Mouse (Mus musculus) retina, embryonic 14.5 days (tissue): ENCODE data around the gene Prkag1.

Source experiments
- DNase-seq: peaks from one replicate; pipeline ENCODE4 v3.0.0-alpha.2; 2015; ENCODE audit warnings: low spot score

The Prkag1 gene

DNA sequence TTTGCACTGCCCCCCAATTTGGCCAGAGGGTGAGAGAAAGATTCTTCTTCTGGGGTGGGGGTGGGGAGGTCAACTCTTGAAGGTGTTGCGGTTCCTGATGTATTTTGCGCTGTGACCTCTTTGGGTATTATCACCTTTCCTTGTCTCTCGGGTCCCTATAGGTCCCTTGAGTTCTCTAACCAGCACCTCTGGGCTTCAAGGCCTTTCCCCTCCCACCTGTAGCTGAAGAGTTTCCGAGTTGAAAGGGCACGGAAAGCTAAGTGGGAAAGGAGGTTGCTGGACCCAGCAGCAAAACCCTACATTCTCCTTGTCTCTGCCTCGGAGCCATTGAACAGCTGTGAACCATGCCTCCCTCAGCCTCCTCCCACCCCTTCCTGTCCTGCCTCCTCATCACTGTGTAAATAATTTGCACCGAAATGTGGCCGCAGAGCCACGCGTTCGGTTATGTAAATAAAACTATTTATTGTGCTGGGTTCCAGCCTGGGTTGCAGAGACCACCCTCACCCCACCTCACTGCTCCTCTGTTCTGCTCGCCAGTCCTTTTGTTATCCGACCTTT lies 38.1 kb downstream of the Prkag1 start:
- DNase-seq, result no peak

- DNase-seq, result no peak
Observed at GRCm38 (mm10) chr15:98792233-98793020, 38.9 kb downstream of the Prkag1 start.

- DNase-seq, result no peak
Observed at GRCm38 (mm10) chr15:98791771-98792170, 39.5 kb downstream of the Prkag1 start.

DNA sequence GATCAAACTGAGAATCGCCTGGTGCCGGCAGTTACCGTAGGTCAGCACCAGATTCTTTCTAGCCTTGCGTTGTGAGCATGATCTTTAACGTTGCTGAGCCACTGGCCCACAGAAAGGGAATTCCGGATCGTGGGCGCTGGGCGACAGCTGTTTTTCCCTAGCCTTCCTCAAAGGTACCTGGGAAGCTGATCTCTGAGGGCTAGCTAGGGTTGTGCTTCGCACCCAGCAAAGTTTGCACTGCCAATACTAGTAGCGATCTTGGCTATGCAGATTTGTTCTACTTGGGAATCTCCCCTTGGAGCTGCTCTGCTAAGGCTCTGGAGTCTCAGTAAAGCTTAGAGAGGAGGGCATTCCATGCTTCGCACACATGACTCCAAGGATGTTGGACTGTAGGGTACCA lies 40.1 kb downstream of the Prkag1 start:
- no peak for DNase-seq

- no peak for DNase-seq
Observed at GRCm38 (mm10) chr15:98790761-98791160, 40.6 kb downstream of the Prkag1 start.

- peak; percentile 73 for DNase-seq
Observed at GRCm38 (mm10) chr15:98789661-98790535, 41.4 kb downstream of the Prkag1 start, which contains the start of gene Wnt1. TSS of gene Wnt1 (plus strand) at chr15:98789857.

GRCm38 (mm10) chr15:98788972-98789660 lies 42.2 kb downstream of the Prkag1 start:
- no peak for DNase-seq

DNA sequence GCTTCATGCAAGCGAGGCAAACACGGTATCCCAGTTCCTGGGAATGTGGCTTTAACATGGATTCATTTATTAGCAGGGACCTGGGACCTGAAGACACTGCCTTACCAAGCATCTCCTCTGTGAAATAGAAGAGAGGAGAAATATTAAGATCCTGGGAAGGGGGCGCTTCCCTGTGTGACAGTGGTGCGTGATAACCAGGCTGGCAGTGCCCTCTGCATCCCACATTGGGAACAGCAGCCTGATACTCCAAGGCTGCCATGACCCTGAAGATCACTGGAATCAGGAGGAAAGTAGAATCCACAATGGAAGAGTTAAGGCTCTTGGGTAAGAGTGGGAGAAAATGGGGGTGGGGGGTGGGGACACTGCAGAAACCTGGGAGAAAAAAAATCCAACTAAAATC lies 43.4 kb downstream of the Prkag1 start:
- DNase-seq, result peak; percentile 67

DNA sequence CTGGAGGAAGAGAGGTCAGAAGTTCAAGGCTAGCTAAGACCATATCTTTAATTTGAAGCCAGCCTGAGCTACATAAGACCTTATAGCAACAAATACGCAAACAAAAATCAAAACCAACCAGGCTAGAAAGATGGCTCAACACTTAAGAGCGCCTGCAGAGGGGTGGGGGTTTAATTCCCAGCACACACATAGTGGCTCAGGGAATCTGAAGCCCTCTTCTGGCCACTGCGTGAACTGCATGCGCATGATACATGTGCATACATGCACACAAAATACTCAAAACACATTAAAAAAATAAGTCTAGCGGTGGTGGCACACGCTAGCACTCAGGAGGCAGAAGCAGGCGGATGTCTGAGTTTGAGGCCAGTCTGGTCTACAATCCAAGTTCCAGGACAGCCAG lies 45.6 kb downstream of the Prkag1 start:
- no peak for DNase-seq

GRCm38 (mm10) chr15:98781166-98781565 lies 50.2 kb downstream of the Prkag1 start:
- no peak for DNase-seq

- DNase-seq, result peak; percentile 63
Observed at GRCm38 (mm10) chr15:98780573-98780972, 50.7 kb downstream of the Prkag1 start.

GRCm38 (mm10) chr15:98780075-98780474 lies 51.2 kb downstream of the Prkag1 start:
- DNase-seq, result no peak

- no peak for DNase-seq
Observed at GRCm38 (mm10) chr15:98778806-98779205, 52.5 kb downstream of the Prkag1 start.

GRCm38 (mm10) chr15:98778191-98778770 lies 53.0 kb downstream of the Prkag1 start:
- no peak for DNase-seq

DNA sequence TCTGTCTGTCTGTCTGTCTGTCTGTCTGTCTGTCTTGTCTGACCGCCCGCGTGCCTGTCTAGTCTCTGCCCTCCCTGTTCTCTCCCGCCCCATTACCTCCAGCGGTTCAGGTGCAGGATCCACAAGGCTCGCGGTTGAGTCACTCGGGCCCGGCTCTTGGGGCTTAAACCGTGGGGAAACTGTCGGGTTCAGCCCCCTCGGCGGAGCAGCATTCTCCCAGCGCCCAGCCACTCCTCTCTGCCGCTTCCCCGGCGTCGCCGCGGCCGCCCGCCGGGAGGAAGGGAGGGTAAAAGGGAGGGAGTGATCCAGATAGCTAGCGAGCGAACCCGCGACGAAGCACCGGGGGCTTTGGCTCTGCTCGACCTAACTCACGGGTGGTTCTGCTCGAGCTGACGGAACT lies 53.6 kb downstream of the Prkag1 start, which contains the start of gene Wnt10b:
Gene Wnt10b (minus strand): TSS at position 389 of the 400 bp plus-strand sequence.
- no peak for DNase-seq

DNA sequence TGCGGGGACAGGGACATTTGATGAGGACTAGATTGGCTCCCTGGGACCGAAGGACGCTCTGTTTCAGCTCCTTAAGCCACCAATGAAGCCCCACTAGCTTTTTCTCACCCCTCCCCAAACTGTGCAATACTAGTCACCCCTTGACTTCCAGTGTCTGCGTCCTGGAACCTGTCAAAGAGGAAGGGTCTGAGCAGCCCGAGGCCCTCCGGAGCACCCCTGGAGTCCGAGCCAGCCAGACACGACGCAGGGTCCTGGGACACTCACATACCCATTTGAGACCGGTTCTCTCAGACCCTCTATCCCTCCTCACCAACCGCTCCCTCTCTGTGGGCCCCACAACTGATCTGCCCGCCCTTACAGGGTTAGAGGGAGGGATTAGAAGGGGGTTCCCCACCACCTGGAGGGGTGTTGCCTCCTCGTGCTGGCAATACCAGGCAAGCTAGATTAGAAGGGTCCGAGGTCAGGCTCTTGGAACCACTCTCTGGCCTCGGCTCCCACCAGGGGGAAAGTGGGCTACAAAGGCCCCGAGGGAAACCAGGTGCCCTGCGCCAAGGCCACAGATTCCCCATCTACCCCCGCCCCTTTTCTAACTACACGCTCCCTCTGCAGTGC lies 54.2 kb downstream of the Prkag1 start:
- no peak for DNase-seq

GRCm38 (mm10) chr15:98776280-98777004 lies 54.9 kb downstream of the Prkag1 start:
- peak; percentile 60 for DNase-seq

- DNase-seq, result no peak
Observed at GRCm38 (mm10) chr15:98775533-98775932, 55.8 kb downstream of the Prkag1 start.

DNA sequence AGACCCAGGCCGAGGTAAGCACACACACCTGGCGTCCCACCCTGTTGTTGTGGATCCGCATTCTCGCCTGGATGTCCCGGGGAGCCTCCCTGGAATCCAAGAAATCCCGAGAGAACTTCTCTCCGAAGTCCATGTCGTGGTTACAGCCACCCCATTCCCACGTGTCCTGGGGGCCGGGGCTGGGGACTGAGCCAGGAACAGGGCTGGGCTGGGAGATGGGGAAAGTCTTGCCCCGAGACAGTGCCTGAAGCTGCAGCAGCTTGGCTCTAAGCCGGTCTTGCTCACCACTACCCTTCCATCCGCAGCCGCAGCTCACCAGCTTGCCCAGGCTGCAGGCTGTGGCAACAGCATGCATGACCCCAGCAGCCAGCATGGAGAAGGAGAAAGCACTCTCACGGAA lies 57.2 kb downstream of the Prkag1 start:
- no peak for DNase-seq

DNA sequence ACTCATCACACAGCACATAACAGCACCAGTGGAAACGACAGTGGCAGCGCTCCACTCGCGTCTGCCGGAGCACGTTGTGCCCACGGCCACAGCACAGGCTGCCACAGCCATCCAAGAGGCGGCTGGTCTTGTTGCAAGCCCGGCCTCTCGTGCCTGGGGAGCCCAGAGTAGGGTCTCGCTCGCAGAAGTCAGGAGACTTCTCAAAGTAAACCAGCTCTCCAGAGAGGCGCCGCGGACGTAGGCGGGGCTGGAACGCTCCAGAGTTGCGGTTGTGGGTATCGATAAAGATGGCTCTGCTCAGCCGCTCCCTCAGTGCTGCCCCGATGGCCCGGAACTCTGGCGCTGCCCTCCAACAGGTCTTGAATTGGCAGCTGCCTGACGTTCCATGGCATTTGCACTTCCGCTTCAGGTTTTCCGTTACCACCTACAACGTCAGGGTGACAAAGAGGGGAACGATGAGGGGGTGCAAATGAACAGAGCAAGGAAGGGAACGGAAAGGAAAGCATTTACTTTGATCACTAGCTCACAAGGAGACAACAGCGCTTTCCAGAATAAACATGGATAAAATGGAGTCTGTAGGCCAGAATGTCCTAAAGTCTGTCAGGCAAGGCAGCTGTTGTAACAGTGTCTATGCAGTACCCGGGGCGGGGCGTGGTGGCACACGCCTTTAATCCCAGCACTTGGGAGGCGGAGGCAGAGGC lies 58.7 kb downstream of the Prkag1 start:
- peak; percentile 47 for DNase-seq
